Mouse (Mus musculus) forebrain, embryonic 16.5 days (tissue): Measurements from ENCODE around the gene Napa. TPM values are rescaled to one million over a fixed set of nuclear protein-coding genes. Genes with fewer than 3 reads are reported as not detected.

Source experiments
- ATAC-seq: fragments of 200-750 bp; cut with Nextera tagmentation; 2 replicates; pipeline ENCODE4 v1.8.0; 2017; ENCODE audit warnings: mild to moderate bottlenecking, moderate library complexity
- H3K27ac ChIP-seq: fragments of 300-500 bp; sonication (generic); 2 replicates; pipeline ENCODE4 v1.5.1; 2014; ENCODE audit warnings: low read length, control low read depth
- H3K27me3 ChIP-seq: fragments of 300-500 bp; sonication (generic); replicated peaks from 2 replicates; pipeline ENCODE4 v1.6.1; 2014; ENCODE audit warnings: low read length; ENCODE audit not compliant: control insufficient read depth, insufficient read depth
- H3K36me3 ChIP-seq: fragments of 300-500 bp; sonication (generic); 2 replicates; pipeline ENCODE4 v1.6.1; 2014; ENCODE audit not compliant: control insufficient read depth, insufficient read depth
- H3K4me1 ChIP-seq: fragments of 300-500 bp; sonication (generic); replicated peaks from 2 replicates; pipeline ENCODE4 v1.6.1; 2014; ENCODE audit warnings: low read length; ENCODE audit not compliant: control insufficient read depth, insufficient read depth
- H3K4me2 ChIP-seq: fragments of 300-500 bp; sonication (generic); 2 replicates; pipeline ENCODE4 v1.6.1; 2014; ENCODE audit warnings: mild to moderate bottlenecking, low read length, control low read depth
- H3K4me3 ChIP-seq: fragments of 300-500 bp; sonication (generic); replicated peaks from 2 replicates; pipeline ENCODE4 v1.5.1; 2014; ENCODE audit warnings: mild to moderate bottlenecking, low read length, control low read depth
- H3K9ac ChIP-seq: fragments of 300-500 bp; sonication (generic); replicated peaks from 2 replicates; pipeline ENCODE4 v1.6.1; 2014; ENCODE audit warnings: low read depth, low read length, control low read depth
- H3K9me3 ChIP-seq: fragments of 300-500 bp; sonication (generic); 2 replicates; pipeline ENCODE4 v1.6.1; 2016; ENCODE audit warnings: low read length; ENCODE audit not compliant: control insufficient read depth
- WGBS: fragments of 180-500 bp; shearing (Covaris S2); extraction: QIAGEN DNeasy Blood & Tissue Kit; methylation state at CpG from one replicate; pipeline ENCODE4 v1.1.7; 2014; 5-methylcytosine and 5-hydroxymethylcytosine counted together
- polyA plus RNA-seq: library from polyadenylated mRNA; unstranded; fragments of >200 nt; fragmentation: Nextera tagmentation; extraction: Ambion mirVana; gene quantifications from 2 replicates; pipeline ENCODE4 v1.2.1, GENCODE M21; 2015

Gene Napa
- polyA plus RNA-seq, 1 experiment from 2014 or later: 220 TPM

GRCm38 (mm10) chr7:16080581-16080980 lies 17.7 kb upstream of the Napa start:
- Histone ChIP-seq H3K4me3 (no peak overlapping the region), H3K4me1 (no peaks in the 10 kb centered on the region), H3K36me3 (no peaks in the 10 kb centered on the region), H3K9ac (no peak overlapping the region), H3K27ac (no peak overlapping the region), H3K9me3 (no peaks in the 10 kb centered on the region), H3K27me3 (no peaks in the 10 kb centered on the region), H3K4me2 (no peak overlapping the region)
- no peak for ATAC-seq
- 61% methylated on average over 4 of the region's 4 CpGs for WGBS

DNA sequence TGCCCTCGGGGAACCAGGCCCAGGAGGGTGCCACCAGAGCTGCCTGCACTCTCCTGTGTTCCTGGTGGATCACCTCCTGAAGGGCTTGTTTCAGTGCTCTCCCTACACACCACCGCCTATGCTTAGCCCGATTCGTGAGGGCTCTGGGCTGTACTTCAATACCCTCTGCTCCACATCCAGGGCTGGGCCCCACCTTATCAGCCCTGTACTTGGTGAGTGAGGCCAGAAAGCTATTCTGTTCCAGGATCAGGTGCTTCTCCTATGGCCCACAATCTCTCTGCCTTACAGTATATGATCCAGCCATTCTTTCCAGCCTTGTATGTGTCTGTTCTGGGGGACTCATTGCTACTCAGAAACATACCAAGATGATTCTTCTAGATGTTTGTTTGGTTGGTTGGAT lies 14.9 kb upstream of the Napa start:
- Histone ChIP-seq H3K4me1 (no peaks in the 10 kb centered on the region), H3K4me2 (no peak overlapping the region), H3K4me3 (no peak overlapping the region), H3K27me3 (no peaks in the 10 kb centered on the region), H3K9me3 (no peaks in the 10 kb centered on the region), H3K27ac (no peak overlapping the region), H3K36me3 (no peaks in the 10 kb centered on the region), H3K9ac (no peak overlapping the region)
- no peak for ATAC-seq
- WGBS: 65% methylated on average over 4 of the region's 4 CpGs

DNA sequence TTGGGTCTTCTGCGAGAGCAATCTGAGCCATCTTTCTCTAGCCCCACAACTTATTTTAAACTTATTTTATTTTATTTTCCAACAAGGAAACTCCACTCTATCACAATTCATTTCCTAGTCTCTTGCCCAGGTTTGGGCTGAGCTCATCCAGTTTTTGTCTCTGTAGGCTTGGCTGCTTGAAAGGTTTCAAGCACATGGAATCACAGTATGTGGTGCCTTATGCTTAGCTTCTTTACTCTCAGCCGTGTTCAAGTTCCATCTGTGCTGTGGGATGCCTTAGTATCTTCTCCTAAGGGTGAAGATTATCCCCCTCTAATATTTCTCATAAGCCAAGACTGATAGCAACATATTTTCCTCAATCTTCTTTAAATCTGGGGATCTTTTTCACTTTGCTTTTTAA lies 10.7 kb upstream of the Napa start:
- Histone ChIP-seq H3K27me3 (no peaks in the 10 kb centered on the region), H3K4me2 (no peak overlapping the region), H3K4me3 (no peak overlapping the region), H3K9me3 (no peaks in the 10 kb centered on the region), H3K27ac (no peak overlapping the region), H3K4me1 (no peaks in the 10 kb centered on the region), H3K36me3 (no peaks in the 10 kb centered on the region), H3K9ac (no peak overlapping the region)
- 79% methylated on average over 2 of the region's 2 CpGs for WGBS
- ATAC-seq: no peak; the same call in 1 of the 2 replicates

DNA sequence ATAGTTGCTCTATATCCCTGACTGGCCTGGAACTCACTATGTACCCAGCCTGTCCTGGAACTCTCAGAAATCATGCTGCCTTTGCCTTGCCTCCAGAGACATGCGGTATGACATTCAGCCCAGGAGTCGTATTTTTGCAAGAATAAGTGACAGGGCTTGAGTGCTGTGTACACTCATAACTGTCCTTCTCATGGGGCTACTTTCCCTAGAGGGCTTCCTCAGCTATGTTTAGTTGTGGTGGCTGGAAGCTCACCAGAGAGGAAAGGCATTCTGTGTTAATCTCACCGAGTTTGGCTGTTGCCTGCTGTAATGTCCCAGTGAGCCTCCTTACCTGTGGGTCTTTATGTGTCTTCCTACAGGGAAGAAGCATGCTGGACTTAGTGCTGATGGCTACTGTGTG lies 3.7 kb upstream of the Napa start:
- no peak overlapping the region for H3K9ac ChIP-seq
- H3K9me3 ChIP-seq: no peaks in the 10 kb centered on the region
- H3K27me3 ChIP-seq: no peaks in the 10 kb centered on the region
- H3K36me3 ChIP-seq: no peaks in the 10 kb centered on the region
- H3K4me2 ChIP-seq: no peak overlapping the region
- H3K4me3 ChIP-seq: no peak overlapping the region
- no peak for ATAC-seq
- 75% methylated on average over 3 of the region's 3 CpGs for WGBS
- H3K27ac ChIP-seq: no peak overlapping the region
- peaks cover 12% of the 10 kb centered on the region for H3K4me1 ChIP-seq

DNA sequence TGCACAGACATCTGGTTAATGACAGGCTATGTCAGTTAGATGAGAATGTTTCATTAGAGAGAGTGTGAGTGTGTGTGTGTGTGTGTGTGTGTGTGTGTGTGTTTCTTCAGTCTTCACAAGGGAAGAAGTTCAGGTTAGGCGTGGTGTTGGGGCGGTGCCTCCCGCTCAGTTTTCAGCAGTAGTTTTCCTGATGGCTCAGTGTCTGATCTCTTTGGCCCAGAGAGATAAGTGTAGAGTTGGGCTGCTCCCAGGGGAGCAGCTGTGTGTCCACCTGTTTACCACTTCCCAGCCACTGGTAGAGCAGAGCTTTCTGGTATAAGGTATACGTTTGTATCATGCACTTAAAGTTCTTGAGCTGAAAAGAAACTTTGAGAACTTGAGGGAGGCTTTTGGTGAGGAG lies 1.6 kb downstream of the Napa start:
- Histone ChIP-seq H3K4me2 (peak overlapping the region; percentile 92; the same call in 1 of the 2 replicates), H3K27me3 (no peaks in the 10 kb centered on the region), H3K9me3 (no peaks in the 10 kb centered on the region), H3K4me3 (no peak overlapping the region), H3K36me3 (no peaks in the 10 kb centered on the region), H3K4me1 (peaks cover 31% of the 10 kb centered on the region), H3K27ac (no peak overlapping the region), H3K9ac (no peak overlapping the region)
- ATAC-seq: no peak
- WGBS: 96% methylated on average over 4 of the region's 4 CpGs

- peaks cover 31% of the 10 kb centered on the region for H3K4me1 ChIP-seq
- H3K36me3 ChIP-seq: no peaks in the 10 kb centered on the region
- H3K9me3 ChIP-seq: no peaks in the 10 kb centered on the region
- no peak overlapping the region for H3K9ac ChIP-seq
- 82% methylated on average over 7 of the region's 7 CpGs for WGBS
- H3K27ac ChIP-seq: no peak overlapping the region
- no peak for ATAC-seq
- no peak overlapping the region for H3K4me2 ChIP-seq
- no peaks in the 10 kb centered on the region for H3K27me3 ChIP-seq
- H3K4me3 ChIP-seq: no peak overlapping the region
Observed at GRCm38 (mm10) chr7:16101081-16101480, 2.8 kb downstream of the Napa start.

- Histone ChIP-seq H3K4me1 (peaks cover 31% of the 10 kb centered on the region), H3K27ac (no peak overlapping the region), H3K4me3 (no peak overlapping the region), H3K36me3 (no peaks in the 10 kb centered on the region), H3K27me3 (no peaks in the 10 kb centered on the region), H3K9me3 (no peaks in the 10 kb centered on the region), H3K4me2 (no peak overlapping the region), H3K9ac (no peak overlapping the region)
- no peak for ATAC-seq
- 83% methylated on average over 15 of the region's 15 CpGs for WGBS
Observed at GRCm38 (mm10) chr7:16101726-16102475, 3.6 kb downstream of the Napa start.

DNA sequence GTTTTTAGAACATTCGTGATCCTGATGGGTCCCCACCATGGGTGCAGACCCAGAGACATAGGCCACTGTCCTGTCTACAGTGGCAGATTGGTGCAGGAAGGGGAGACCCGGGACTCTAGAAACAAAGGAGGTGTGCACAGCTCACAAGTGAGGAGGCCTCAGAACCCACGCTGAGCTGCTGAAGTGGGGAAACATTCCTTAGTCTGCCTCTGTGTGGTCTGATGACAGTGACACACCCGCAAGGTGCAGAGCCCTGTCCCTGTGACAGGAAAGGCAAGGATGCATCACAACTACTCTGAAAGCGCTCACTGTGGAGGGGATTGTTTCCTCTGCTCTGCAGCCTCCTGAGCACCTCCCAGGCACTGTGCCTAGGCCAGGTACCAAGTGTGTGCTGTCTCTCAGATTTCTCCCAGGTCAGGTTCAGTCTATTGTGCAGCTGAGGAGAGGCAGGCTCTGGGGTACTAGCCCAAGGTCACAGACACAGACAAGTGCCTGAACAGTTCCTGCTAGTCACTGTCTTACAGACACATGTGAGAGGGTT lies 4.5 kb downstream of the Napa start:
- H3K4me1 ChIP-seq: peaks cover 28% of the 10 kb centered on the region
- H3K27ac ChIP-seq: no peak overlapping the region

GRCm38 (mm10) chr7:16103760-16104159 lies 5.5 kb downstream of the Napa start:
- H3K9ac ChIP-seq: no peak overlapping the region
- H3K4me3 ChIP-seq: no peak overlapping the region
- no peaks in the 10 kb centered on the region; the same call in 1 of the 2 replicates for H3K36me3 ChIP-seq
- no peaks in the 10 kb centered on the region for H3K27me3 ChIP-seq
- no peaks in the 10 kb centered on the region for H3K9me3 ChIP-seq
- 63% methylated on average over 6 of the region's 6 CpGs for WGBS
- ATAC-seq: peak; percentile 67
- peaks cover 28% of the 10 kb centered on the region for H3K4me1 ChIP-seq
- H3K4me2 ChIP-seq: no peak overlapping the region
- peak overlapping the region; percentile 43; the same call in 1 of the 2 replicates for H3K27ac ChIP-seq

More for the DNA sequence above, 4.5 kb downstream of the Napa start:
- H3K4me2 ChIP-seq: no peak overlapping the region
- H3K9ac ChIP-seq: no peak overlapping the region
- ATAC-seq: no peak
- 86% methylated on average over 5 of the region's 5 CpGs for WGBS
- no peaks in the 10 kb centered on the region for H3K9me3 ChIP-seq
- no peaks in the 10 kb centered on the region; the same call in 1 of the 2 replicates for H3K36me3 ChIP-seq
- H3K27me3 ChIP-seq: no peaks in the 10 kb centered on the region
- H3K4me3 ChIP-seq: no peak overlapping the region
